Mouse (Mus musculus) frontal cortex, postnatal 14 days (tissue): ENCODE measurements around the gene Dlx1.

Experiments used
- DNase-seq, 2 experiments: peaks; one replicate each; pipeline ENCODE4 v3.0.0; 2022; ENCODE audit warnings: low spot score in 2 of 2

Gene Dlx1

DNA sequence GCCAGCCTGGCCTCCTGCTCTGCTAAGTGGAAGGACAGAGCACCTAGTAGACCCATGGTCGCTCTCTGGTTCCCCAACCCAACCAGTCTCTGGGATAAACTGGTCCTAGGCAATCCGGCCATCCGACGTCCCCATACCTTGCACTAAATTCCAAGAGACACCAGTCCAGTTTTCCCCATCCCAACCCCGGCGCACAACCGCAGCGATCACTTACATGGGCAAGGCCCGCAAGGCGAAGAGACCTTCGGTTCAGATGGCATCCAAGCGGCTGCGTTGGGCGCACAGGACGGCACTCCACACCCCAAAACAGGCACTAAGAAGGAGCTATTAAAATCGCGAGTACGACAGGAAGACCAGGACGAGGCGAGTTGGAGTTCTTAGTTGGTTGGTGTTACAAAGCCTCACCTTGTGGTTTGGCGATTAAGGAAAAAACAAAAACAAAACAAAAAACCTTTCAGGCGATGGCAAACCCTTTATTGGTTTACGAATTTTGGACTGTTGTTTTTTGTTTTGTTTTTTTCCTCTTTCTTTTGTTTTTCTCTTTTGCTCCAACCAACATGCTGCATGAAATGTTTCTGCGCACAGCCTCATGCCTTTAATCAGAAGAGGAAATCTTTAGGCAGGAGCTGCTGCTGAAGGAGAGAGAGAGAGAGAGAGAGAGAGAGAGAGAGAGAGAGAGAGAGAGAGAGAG, 445 bp upstream of the Dlx1 start:
- no peak for DNase-seq

DNA sequence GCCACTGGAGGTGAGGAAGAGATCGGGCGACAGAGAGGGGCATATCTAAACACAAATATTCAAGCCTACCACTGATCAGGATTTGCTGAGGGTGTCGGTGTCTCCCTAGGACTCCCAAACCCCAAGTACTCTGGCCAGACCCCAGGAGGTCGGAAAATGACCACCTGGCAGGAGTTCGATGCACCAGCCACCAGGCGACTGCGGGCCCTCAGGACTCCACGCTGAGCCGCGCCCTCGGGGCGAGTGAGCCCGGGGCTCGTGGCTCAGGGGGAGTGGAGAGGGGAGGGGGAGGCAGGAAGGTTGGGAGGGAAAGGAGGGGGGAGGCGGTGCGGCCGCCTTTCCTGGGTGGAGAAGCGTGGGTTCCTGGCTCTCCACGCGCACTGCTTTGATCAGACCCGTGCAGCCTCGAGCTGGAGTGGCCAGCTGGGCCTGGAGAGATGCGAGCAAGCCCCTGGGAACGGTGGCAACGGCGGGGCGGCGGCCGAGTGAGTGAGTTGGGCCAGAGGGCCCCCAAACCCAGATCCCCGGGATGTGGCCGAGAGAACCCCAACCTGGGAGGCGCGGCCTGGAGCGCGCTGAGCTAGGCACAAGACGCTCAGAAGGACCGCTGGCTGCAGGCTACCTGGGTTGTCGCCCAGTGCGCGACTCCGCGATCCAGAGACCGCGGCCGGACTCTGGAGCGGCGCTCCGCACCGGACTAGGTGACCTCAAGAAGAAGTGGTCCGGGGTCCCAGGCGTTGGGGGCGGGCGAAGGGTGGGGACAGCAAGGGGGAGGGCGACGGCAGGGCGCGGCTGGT, 999 bp downstream of the Dlx1 start:
- no peak for DNase-seq

- no peak for DNase-seq
Measured at GRCm38 (mm10) chr2:71529511-71530351, 1.8 kb downstream of the Dlx1 start.

DNA sequence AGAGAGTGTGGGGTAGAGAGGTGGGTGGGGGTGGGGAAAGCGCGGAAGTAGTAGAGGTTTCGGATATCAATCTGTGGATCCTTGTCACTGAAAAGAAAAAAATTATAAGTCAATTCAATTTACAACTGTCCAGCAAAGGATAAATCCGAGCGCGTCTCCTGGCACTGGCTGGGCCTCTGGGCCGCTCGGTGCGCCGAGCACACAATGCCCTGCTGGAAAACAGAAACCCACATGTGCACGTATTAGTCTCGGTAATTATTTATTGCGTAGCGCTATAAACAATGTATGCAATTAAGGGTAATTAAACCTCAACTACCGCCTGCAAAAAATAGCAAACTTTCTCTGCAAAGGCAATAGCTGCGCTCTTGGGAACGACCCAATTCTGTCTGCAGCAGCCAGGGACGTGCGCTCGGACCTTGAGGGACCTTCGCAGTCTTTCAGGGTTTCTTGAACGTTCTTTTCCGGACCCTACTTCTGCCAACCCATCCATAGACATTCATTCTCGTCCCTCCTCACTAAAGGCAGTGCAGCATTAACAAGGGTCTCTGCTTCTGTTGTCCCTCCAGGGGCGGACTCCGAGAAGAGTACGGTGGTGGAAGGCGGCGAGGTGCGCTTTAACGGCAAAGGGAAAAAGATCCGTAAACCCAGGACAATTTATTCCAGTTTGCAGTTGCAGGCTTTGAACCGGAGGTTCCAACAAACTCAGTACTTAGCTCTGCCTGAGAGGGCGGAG, 2.6 kb downstream of the Dlx1 start:
- DNase-seq = no peak

- DNase-seq = no peak
Measured at GRCm38 (mm10) chr2:71531124-71531590, 3.2 kb downstream of the Dlx1 start.

GRCm38 (mm10) chr2:71531990-71532970, 4.4 kb downstream of the Dlx1 start:
- DNase-seq = no peak

- DNase-seq = no peak
Measured at GRCm38 (mm10) chr2:71533094-71533493, 5.2 kb downstream of the Dlx1 start.

DNA sequence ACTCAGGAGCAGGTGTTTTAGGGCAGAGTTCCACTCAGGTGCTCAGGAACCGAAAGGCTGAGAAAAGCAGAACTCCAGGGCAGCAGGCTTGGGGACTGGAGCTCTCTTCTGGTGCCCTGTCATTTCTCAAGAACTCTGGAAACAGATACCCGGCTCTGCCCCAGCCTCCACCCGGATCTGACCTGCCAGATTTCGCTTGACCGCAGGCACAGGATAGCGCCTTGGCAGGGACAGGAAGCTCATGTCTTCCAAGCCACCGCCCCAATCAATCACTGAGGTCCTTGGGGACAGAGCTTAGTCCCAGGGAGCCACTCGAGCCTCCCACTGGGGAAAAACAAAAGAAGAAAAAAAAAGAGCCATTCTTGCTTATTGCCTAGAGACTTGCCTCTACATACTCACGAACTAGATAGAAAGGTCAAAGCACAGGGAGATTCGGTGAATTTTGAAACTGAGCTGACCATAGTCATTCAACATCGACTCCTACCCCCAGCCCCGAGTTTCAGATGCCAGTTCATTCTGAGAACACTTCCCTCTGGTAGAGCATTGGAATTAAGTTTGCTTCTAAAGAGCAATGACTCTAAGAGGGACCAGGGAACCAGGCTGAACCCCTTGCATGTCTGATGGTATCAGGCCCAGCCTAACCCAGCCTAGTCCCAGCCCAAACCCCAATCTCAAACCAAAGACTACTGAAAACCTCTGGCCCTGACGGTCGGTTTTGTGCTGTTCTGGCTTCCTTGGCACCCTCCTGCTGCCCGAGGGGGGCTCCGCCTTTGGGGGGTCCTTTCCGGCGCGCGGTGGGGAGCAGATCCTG, 6.5 kb downstream of the Dlx1 start:
- DNase-seq = no peak

- no peak for DNase-seq
Measured at GRCm38 (mm10) chr2:71540611-71541417, 12.9 kb downstream of the Dlx1 start.

GRCm38 (mm10) chr2:71541418-71542226, 13.7 kb downstream of the Dlx1 start:
- no peak for DNase-seq

DNA sequence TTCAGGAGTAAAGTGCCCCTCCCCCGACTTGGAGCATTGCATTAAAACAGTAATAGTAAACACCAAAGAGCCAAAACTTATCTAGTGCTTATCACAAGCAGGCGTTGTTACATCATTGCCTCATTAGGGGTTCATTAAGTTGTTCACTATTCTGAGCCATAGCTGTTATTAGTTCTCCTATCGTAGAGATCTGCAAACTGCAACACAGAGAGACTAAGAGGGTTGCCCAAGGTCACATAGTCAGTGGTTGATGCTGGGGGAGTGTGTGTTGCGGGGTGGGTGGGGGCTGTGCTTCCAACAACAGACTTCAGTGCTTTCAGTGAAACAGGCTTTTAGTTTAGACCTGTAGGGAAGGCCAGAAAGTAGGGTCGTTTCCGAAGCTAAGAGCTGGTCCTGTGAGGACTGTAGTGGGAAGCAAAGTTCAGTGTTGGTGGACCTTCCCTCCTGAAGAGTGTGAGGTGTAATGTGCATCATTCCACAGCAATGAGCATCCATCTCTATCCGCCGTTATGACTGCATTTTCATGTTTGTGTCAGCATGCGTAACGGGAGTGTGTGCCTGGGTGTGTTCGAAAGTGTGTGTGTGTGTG, 14.4 kb downstream of the Dlx1 start:
- no peak for DNase-seq

DNA sequence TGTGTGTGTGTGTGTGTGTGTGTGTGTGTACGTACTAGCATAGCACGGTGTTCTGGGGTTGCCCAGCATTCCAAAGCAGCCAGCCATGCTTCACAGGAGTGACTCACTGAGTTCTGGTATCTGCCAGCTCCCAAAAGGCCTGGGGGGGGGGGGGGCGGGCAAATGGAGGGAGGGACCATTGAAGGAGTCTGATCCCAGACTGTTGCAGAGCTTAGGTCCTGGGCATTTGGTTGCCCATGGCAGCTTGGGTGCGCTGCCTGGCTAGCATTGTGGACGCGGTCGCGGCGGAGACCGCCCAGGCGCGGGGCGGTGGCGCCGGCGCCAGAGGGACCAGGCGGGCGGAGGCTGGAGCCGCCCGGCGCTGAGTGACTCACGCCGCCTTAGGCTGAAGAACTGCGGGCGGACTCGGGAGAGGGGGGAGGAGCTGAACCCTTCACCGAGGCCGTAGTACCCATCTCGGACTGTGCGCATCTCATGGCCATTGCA, 14.9 kb downstream of the Dlx1 start:
- DNase-seq = no peak

- no peak for DNase-seq
Measured at GRCm38 (mm10) chr2:71543531-71543930, 15.6 kb downstream of the Dlx1 start.

DNA sequence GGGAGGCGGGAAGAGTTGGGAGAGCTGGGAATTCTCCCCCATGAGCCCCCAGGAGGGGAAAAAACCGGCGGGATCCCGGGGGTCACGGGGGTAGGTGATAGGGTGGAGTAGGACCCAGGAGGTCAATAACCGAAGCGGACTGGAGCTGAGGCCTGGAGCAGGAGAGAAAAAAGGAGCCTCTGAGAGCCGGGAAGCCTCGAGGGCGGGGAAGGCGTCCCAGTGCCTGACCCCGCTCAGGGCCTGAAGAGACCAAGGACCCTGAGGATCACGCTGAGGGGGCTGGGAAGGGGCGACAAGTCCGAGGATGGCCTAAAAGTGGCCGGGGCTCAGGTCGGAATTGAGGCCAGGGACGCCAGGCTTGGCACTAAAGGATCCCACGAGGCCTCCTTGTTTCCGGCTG, 16.0 kb downstream of the Dlx1 start:
- no peak for DNase-seq

- DNase-seq = no peak
Measured at GRCm38 (mm10) chr2:71544391-71545285, 16.7 kb downstream of the Dlx1 start.

DNA sequence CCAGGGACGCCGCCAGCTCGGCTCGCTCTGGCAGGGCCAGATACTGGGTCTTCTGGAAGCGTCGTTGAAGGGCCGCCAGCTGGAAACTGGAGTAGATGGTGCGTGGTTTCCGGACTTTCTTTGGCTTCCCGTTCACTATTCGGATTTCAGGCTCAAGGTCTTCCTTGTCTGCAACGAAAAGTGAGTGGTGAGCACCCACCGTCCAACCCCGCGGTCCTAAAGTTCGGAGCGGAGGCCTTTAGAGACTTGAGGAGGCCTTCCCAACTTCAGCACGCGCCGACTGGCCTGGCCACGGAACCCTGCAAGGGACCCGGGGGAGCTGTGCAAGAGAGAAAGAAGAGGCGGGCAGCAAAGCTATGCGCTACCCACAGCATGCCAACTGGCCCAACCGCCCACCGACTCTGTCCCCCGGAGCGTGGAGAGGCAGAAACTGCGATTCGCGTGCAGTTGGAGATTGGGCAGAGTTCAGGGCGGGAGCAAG, 17.5 kb downstream of the Dlx1 start:
- no peak for DNase-seq
